Comparison of ENCODE assay signal across 8 mouse cellular contexts in genomic region chr15:88819906-88820303, GRCm38 (mm10). TPM values are rescaled to one million over a fixed set of nuclear protein-coding genes. Genes with fewer than 3 reads are reported as not detected.
DNase-seq lines count a peak whose midpoint lies in the region; ATAC-seq and TF ChIP-seq lines count a peak whose summit lies in the region.

No protein-coding gene starts in this region.

- WGBS in heart, adult 2 months = 1% methylated on average over 23 of the region's 23 CpGs
- 1% methylated on average over 23 of the region's 23 CpGs for WGBS in forebrain, embryonic 10.5 days
- 2% methylated on average over 23 of the region's 23 CpGs for WGBS in liver, embryonic 11.5 days

- H3K4me3 ChIP-seq in heart, adult 2 months = peak overlapping the region; percentile 74
- peak overlapping the region; percentile 96 for H3K4me3 ChIP-seq in forebrain, embryonic 10.5 days
- H3K4me3 ChIP-seq in liver, embryonic 11.5 days (ENCODE audit: low read depth, low read length) = peak overlapping the region; percentile 94

- H3K27me3 ChIP-seq in heart, adult 2 months (ENCODE audit: control insufficient read depth, insufficient read depth, low read length) = no peaks in the 10 kb centered on the region
- no peaks in the 10 kb centered on the region for H3K27me3 ChIP-seq in forebrain, embryonic 10.5 days (ENCODE audit: poor library complexity, severe bottlenecking)
- H3K27me3 ChIP-seq in liver, embryonic 11.5 days (replicated peaks; ENCODE audit: control insufficient read depth, insufficient read depth, low read length) = no peaks in the 10 kb centered on the region

- peak overlapping the region; percentile 55 for H3K27ac ChIP-seq in heart, adult 2 months
- H3K27ac ChIP-seq in forebrain, embryonic 10.5 days = peak overlapping the region; percentile 90
- peak overlapping the region; percentile 34; the same call in 1 of the 2 replicates for H3K27ac ChIP-seq in liver, embryonic 11.5 days (ENCODE audit: low read depth, low read length)

- no peak for DNase-seq in heart, adult 2 months
- no peak for DNase-seq in heart, adult 9 months (ENCODE audit: low spot score in 2 of 2)
- DNase-seq in 3T3-L1 (ENCODE audit: low read depth, low spot score) = peak; percentile 22
- DNase-seq in forebrain, embryonic 10.5 days (ENCODE audit: extremely low spot score, low spot score) = no peak
- DNase-seq in liver, embryonic 11.5 days (ENCODE audit: low spot score) = no peak
- no peak for DNase-seq in layer of hippocampus, adult 9-11 months

- intact Hi-C loops in heart, adult 2 months (cut with DNase I) = loop anchor here (2.0 to 10.0 kb wide), 3 partner anchors 68 to 255 kb away; partner anchors contain the start of genes Trabd and Zbed4

- no peaks in the 10 kb centered on the region for H3K9me3 ChIP-seq in forebrain, embryonic 10.5 days
- H3K9me3 ChIP-seq in liver, embryonic 11.5 days (ENCODE audit: control insufficient read depth, low read length) = no peaks in the 10 kb centered on the region

- peak overlapping the region; percentile 93 for H3K4me2 ChIP-seq in liver, embryonic 11.5 days

- TF ChIP-seq EP300 in heart, adult 2 months (IDR thresholded peaks at IDR 0.05; ENCODE audit: insufficient read depth, low read depth, low read length) = no peak

- H3K36me3 ChIP-seq in heart, adult 2 months (ENCODE audit: control insufficient read depth, insufficient read depth, low read length) = no peaks in the 10 kb centered on the region
- peaks cover 54% of the 10 kb centered on the region for H3K36me3 ChIP-seq in forebrain, embryonic 10.5 days (replicated peaks)
- H3K36me3 ChIP-seq in liver, embryonic 11.5 days (ENCODE audit: control insufficient read depth, insufficient read depth, low read length) = peaks cover 27% of the 10 kb centered on the region

- H3K79me2 ChIP-seq in heart, adult 2 months (replicated peaks; ENCODE audit: control insufficient read depth, insufficient read depth, low read length) = no peaks in the 10 kb centered on the region

- no peak for TF ChIP-seq CTCF in heart, adult 2 months (IDR thresholded peaks at IDR 0.05)

- no peak for TF ChIP-seq POLR2A in heart, adult 2 months (IDR thresholded peaks at IDR 0.05; ENCODE audit: insufficient read depth, low read depth, low read length)

- H3K9ac ChIP-seq in heart, adult 2 months (ENCODE audit: low read depth, low read length) = peak overlapping the region; percentile 88
- peak overlapping the region; percentile 86 for H3K9ac ChIP-seq in liver, embryonic 11.5 days (ENCODE audit: low read depth, low read length)

- ATAC-seq in liver, embryonic 11.5 days (replicated peaks; ENCODE audit: low FRiP score) = no peak
- ATAC-seq in activated CD4-positive, CD25-positive, alpha-beta regulatory T cell, adult 4 months = no peak
- no peak for ATAC-seq in cerebellum, adult (ENCODE audit: insufficient number of reproducible peaks, low FRiP score, low TSS enrichment)

- H3K4me1 ChIP-seq in heart, adult 2 months (ENCODE audit: control insufficient read depth, insufficient read depth, low read length) = no peaks in the 10 kb centered on the region
- H3K4me1 ChIP-seq in forebrain, embryonic 10.5 days = peaks cover 23% of the 10 kb centered on the region
- no peaks in the 10 kb centered on the region for H3K4me1 ChIP-seq in liver, embryonic 11.5 days (replicated peaks; ENCODE audit: control insufficient read depth, insufficient read depth, low read length)

RNA-seq across cellular contexts. Expression of gene Creld2, which starts 0.5 kb away (rescaled TPM):
- 10 to 100 TPM; 23.6 to 24.7 TPM for total RNA-seq in heart, adult 2 months (2021)
- 13.6 and 19.9 TPM in 2 replicates for polyA plus RNA-seq in heart, adult 2 months (2012; rRNA removed)
- 96.5 and 103 TPM in 2 replicates for polyA plus RNA-seq in forebrain, embryonic 10.5 days (2016; fragmentation: Nextera tagmentation; extraction: Ambion mirVana)
- polyA plus RNA-seq in liver, embryonic 11.5 days (2014; fragmentation: Nextera tagmentation; extraction: Ambion mirVana) = 107 and 109 TPM in 2 replicates
- 10 to 100 TPM; 25.4 to 30.9 TPM for polyA plus RNA-seq in activated CD4-positive, CD25-positive, alpha-beta regulatory T cell, adult 4 months (2017; shearing (Covaris generic))

RNA-seq across cellular contexts. Expression of gene Alg12, which starts 0.8 kb away (rescaled TPM):
- 1 to 10 TPM; 7.2 to 8.7 TPM for total RNA-seq in heart, adult 2 months (2021)
- 11.0 and 17.5 TPM in 2 replicates for polyA plus RNA-seq in heart, adult 2 months (2012; rRNA removed)
- 10.6 and 11.4 TPM in 2 replicates for polyA plus RNA-seq in forebrain, embryonic 10.5 days (2016; fragmentation: Nextera tagmentation; extraction: Ambion mirVana)
- polyA plus RNA-seq in liver, embryonic 11.5 days (2014; fragmentation: Nextera tagmentation; extraction: Ambion mirVana) = 13.9 and 14.2 TPM in 2 replicates
- polyA plus RNA-seq in activated CD4-positive, CD25-positive, alpha-beta regulatory T cell, adult 4 months (2017; shearing (Covaris generic)) = 10 to 100 TPM; 13.5 to 15.0 TPM

RNA-seq across cellular contexts. Expression of gene Pim3, which starts 42.1 kb away (rescaled TPM):
- total RNA-seq in heart, adult 2 months (2021) = 100 to 1,000 TPM in 1 of 2 experiments, 10 to 100 TPM in 1; 95.3 to 133 TPM
- polyA plus RNA-seq in heart, adult 2 months (2012; rRNA removed) = 45.6 and 58.8 TPM in 2 replicates
- 40.3 and 43.6 TPM in 2 replicates for polyA plus RNA-seq in forebrain, embryonic 10.5 days (2016; fragmentation: Nextera tagmentation; extraction: Ambion mirVana)
- 34.0 and 35.9 TPM in 2 replicates for polyA plus RNA-seq in liver, embryonic 11.5 days (2014; fragmentation: Nextera tagmentation; extraction: Ambion mirVana)
- 1 to 10 TPM; 2.6 to 3.6 TPM for polyA plus RNA-seq in activated CD4-positive, CD25-positive, alpha-beta regulatory T cell, adult 4 months (2017; shearing (Covaris generic))

Comparison
In these comparisons a context has a peak if more than half of its experiments do, and no peak if none do; other contexts are left out.
1. H3K27ac ChIP-seq: peak in every context shown above with its lines; median percentile 90 in forebrain, embryonic 10.5 days; 55 in heart, adult 2 months; 34 in liver, embryonic 11.5 days.